Mouse (Mus musculus) cerebellum, adult 2 months (tissue): Measurements from ENCODE around the gene Mrpl28.

Source experiments
- CTCF ChIP-seq: fragments of 200-500 bp; IDR thresholded peaks from 2 replicates; pipeline ENCODE4 v1.5.1; 2011; ENCODE audit warnings: low read depth, mild to moderate bottlenecking, control low read depth, low read length, moderate library complexity, borderline replicate concordance; ENCODE audit not compliant: insufficient read depth
- POLR2A ChIP-seq: fragments of 200-500 bp; IDR thresholded peaks from 2 replicates; pipeline ENCODE4 v1.6.1; 2011; ENCODE audit warnings: low read length, control low read depth, borderline replicate concordance; ENCODE audit not compliant: insufficient read depth

DNA sequence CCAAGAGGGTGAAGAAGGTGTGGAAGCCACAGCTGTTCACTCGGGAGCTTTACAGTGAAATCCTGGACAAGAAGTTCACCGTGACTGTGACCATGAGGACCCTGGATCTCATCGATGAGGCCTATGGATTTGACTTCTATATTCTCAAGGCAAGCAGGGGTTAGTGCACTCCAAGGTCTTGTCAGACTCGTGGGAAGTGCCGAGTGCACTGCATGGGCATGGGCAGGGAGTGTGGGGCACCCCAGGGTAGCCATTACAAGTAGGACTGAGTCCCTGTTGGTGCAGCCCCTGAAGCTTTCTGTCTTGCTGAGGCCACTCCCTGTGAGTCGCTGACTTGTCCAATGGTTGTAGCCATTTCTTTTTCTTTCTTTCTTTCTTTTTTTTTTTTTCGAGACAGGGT, 1.3 kb downstream of the Mrpl28 start:
- TF ChIP-seq CTCF = no peak
- TF ChIP-seq POLR2A = no peak
